Mouse (Mus musculus): ENCODE measurements around the gene Mctp2. TPM values are rescaled to one million over a fixed set of nuclear protein-coding genes. Genes with fewer than 3 reads are reported as not detected.

Gene Mctp2
- polyA plus RNA-seq, 1 experiment, result not detected

DNA sequence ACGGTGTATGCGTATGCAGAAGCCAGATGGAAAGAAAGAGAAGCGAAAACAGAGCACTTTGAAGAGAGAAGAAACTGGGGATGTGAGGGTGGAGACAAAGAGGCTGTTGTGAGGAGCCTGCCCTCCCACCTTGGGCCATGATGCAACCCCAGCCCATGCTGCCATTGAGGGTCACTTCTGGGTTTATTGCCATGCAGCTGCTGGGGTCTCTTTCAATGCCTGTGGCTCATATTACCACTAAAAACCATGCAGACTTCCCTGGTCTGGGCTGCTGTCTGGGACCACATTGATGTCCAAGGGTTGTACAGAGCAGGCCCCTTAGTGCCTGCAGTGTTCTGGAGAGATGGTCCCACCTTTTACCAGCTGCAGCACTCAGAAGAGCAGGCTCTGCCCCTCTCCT is 210.0 kb downstream of the Mctp2 start:
- no peak overlapping the region for H3K4me3 ChIP-seq (ENCODE audit: insufficient read depth, low read depth, low read length)
- 86% methylated on average over 3 of the region's 3 CpGs for WGBS

GRCm38 (mm10) chr7:72089463-72090175 is 216.8 kb downstream of the Mctp2 start:
- TF ChIP-seq POLR2A (IDR thresholded peaks at IDR 0.05; ENCODE audit: insufficient read depth, low read depth, low read length) (no peak), CTCF (IDR thresholded peaks at IDR 0.05; ENCODE audit: insufficient read depth, low read depth, low read length) (no peak)
- no peak overlapping the region for H3K27ac ChIP-seq (ENCODE audit: insufficient read depth, low read depth, low read length)
- no peak overlapping the region for H3K4me3 ChIP-seq (ENCODE audit: insufficient read depth, low read depth, low read length)
- H3K4me1 ChIP-seq (ENCODE audit: control insufficient read depth, insufficient read depth, low read length), result no peaks in the 10 kb centered on the region
- 92% methylated on average over 3 of the region's 3 CpGs for WGBS

More for the DNA sequence above, 210.0 kb downstream of the Mctp2 start:
- TF ChIP-seq POLR2A (IDR thresholded peaks at IDR 0.05; ENCODE audit: insufficient read depth, low read depth, low read length) (no peak), CTCF (IDR thresholded peaks at IDR 0.05; ENCODE audit: insufficient read depth, low read depth, low read length) (no peak)
- Histone ChIP-seq H3K27ac (ENCODE audit: insufficient read depth, low read depth, low read length) (no peak overlapping the region), H3K4me1 (ENCODE audit: control insufficient read depth, insufficient read depth, low read length) (no peaks in the 10 kb centered on the region)

DNA sequence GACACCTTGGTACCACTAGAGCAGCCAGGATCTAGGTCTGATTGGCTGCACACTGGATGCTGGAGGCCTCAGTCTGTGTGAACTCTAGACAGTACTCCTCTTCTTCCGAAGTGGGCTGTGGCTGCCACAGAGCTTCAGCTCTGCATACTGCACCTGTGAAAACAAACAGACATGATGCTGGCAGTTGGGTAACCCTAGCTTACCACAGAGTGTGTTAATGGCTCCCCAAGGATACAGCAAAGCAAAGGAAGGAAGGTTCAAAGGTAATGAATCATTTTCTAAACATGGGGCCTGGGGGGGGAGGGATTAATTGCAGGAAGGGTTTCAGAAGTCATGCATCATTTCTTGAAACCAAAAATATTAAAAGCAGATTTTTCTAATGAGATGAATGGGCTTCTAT is 225.7 kb downstream of the Mctp2 start:
- WGBS, result 78% methylated on average over 1 of the region's 1 CpGs
- peaks cover 4% of the 10 kb centered on the region for H3K4me1 ChIP-seq (ENCODE audit: control insufficient read depth, insufficient read depth, low read length)
- TF ChIP-seq POLR2A (IDR thresholded peaks at IDR 0.05; ENCODE audit: insufficient read depth, low read depth, low read length) (no peak), CTCF (IDR thresholded peaks at IDR 0.05; ENCODE audit: insufficient read depth, low read depth, low read length) (no peak)
- H3K27ac ChIP-seq (ENCODE audit: insufficient read depth, low read depth, low read length), result no peak overlapping the region
- no peak overlapping the region for H3K4me3 ChIP-seq (ENCODE audit: insufficient read depth, low read depth, low read length)

- WGBS, result 70% methylated on average over 5 of the region's 5 CpGs
- no peaks in the 10 kb centered on the region for H3K4me1 ChIP-seq (ENCODE audit: control insufficient read depth, insufficient read depth, low read length)
- H3K27ac ChIP-seq (ENCODE audit: insufficient read depth, low read depth, low read length), result no peak overlapping the region
- TF ChIP-seq POLR2A (IDR thresholded peaks at IDR 0.05; ENCODE audit: insufficient read depth, low read depth, low read length) (no peak), CTCF (IDR thresholded peaks at IDR 0.05; ENCODE audit: insufficient read depth, low read depth, low read length) (no peak)
- H3K4me3 ChIP-seq (ENCODE audit: insufficient read depth, low read depth, low read length), result no peak overlapping the region
Observed at GRCm38 (mm10) chr7:72078896-72079295, 227.5 kb downstream of the Mctp2 start.

DNA sequence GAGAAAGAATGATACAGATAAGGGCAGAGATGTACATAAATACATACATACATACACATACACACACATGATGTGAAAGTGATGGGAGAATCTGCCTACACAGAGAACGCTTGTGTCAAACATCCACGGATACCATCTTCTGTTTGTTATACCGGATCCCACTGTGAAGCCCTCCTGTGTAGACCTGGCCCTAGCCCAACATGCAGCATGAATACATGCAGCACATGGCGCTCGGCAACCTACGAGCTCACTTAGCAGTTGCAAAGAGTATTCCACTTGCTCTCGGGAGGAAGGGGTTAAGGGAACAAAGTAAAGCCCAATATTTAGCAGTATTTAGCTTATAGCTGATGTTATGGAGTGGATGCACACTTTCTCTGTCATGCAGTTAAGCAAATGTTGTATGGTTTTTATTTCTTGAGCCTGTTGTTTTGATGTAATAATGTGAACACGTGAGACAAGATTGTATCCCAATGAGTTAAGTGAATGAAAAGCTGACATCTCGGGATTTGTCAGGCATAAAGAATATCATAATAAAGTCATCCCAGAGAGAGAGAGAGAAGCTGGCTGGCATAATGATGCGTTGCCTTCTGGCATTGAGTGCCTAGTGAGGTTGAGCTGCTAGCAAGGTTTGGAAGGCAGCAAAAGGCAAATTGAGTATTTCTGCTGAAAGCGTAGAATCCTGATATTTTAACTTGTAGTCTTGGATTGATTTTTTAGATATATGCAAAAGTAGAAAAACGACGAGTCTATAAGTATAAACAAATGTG is 234.8 kb downstream of the Mctp2 start:
- WGBS, result 83% methylated on average over 13 of the region's 13 CpGs
- Histone ChIP-seq H3K4me1 (ENCODE audit: control insufficient read depth, insufficient read depth, low read length) (no peaks in the 10 kb centered on the region), H3K4me3 (ENCODE audit: insufficient read depth, low read depth, low read length) (no peak overlapping the region), H3K27ac (ENCODE audit: insufficient read depth, low read depth, low read length) (no peak overlapping the region)
- TF ChIP-seq CTCF (IDR thresholded peaks at IDR 0.05; ENCODE audit: insufficient read depth, low read depth, low read length) (no peak), POLR2A (IDR thresholded peaks at IDR 0.05; ENCODE audit: insufficient read depth, low read depth, low read length) (no peak)

- no peak overlapping the region for H3K4me3 ChIP-seq (ENCODE audit: insufficient read depth, low read depth, low read length)
- WGBS, result 66% methylated on average over 2 of the region's 2 CpGs
- TF ChIP-seq POLR2A (IDR thresholded peaks at IDR 0.05; ENCODE audit: insufficient read depth, low read depth, low read length) (no peak), CTCF (IDR thresholded peaks at IDR 0.05; ENCODE audit: insufficient read depth, low read depth, low read length) (no peak)
Observed at GRCm38 (mm10) chr7:72068454-72068853, 238.0 kb downstream of the Mctp2 start.

GRCm38 (mm10) chr7:72066352-72066751 is 240.1 kb downstream of the Mctp2 start:
- no peak for TF ChIP-seq CTCF (IDR thresholded peaks at IDR 0.05; ENCODE audit: insufficient read depth, low read depth, low read length)
- TF ChIP-seq POLR2A (IDR thresholded peaks at IDR 0.05; ENCODE audit: insufficient read depth, low read depth, low read length), result no peak
- 89% methylated on average over 2 of the region's 2 CpGs for WGBS

More at GRCm38 (mm10) chr7:72068454-72068853, 238.0 kb downstream of the Mctp2 start:
- no peaks in the 10 kb centered on the region for H3K4me1 ChIP-seq (ENCODE audit: control insufficient read depth, insufficient read depth, low read length)
- no peak overlapping the region for H3K27ac ChIP-seq (ENCODE audit: insufficient read depth, low read depth, low read length)

DNA sequence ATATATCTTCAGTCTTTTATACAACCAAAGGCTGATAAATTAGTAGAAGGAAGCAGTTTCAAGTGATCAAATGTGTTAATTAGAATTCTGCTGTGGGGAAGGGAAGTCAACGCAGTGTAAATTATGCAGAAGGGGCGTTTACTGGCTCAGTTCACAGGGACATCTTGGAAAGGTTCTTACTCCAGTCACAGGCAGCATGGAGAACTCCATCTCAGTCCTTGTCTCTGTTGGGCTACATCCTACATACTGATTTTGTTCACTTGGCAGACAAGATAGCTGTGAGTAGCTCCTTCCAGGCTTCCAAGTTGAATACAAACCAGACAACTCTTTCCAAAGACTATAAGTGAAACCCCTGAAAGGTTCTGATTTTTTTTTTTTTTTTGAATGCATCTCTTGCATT is 254.6 kb downstream of the Mctp2 start:
- Histone ChIP-seq H3K4me3 (ENCODE audit: insufficient read depth, low read depth, low read length) (no peak overlapping the region), H3K27ac (ENCODE audit: insufficient read depth, low read depth, low read length) (no peak overlapping the region), H3K4me1 (ENCODE audit: control insufficient read depth, insufficient read depth, low read length) (peaks cover 3% of the 10 kb centered on the region; the same call in 1 of the 2 replicates)
- TF ChIP-seq CTCF (IDR thresholded peaks at IDR 0.05; ENCODE audit: insufficient read depth, low read depth, low read length), result no peak
- no peak for TF ChIP-seq POLR2A (IDR thresholded peaks at IDR 0.05; ENCODE audit: insufficient read depth, low read depth, low read length)
- 52% methylated on average over 2 of the region's 2 CpGs for WGBS

More at GRCm38 (mm10) chr7:72066352-72066751, 240.1 kb downstream of the Mctp2 start:
- Histone ChIP-seq H3K27ac (ENCODE audit: insufficient read depth, low read depth, low read length) (no peak overlapping the region), H3K4me3 (ENCODE audit: insufficient read depth, low read depth, low read length) (no peak overlapping the region), H3K4me1 (ENCODE audit: control insufficient read depth, insufficient read depth, low read length) (no peaks in the 10 kb centered on the region)

Data from olfactory bulb, adult 2 months (tissue).